Mouse (Mus musculus): ENCODE measurements around the gene Krt78. TPM values are rescaled to one million over a fixed set of nuclear protein-coding genes. Genes with fewer than 3 reads are reported as not detected.

Gene Krt78
- polyA plus RNA-seq, 1 experiment from 2014 or later, result 0.07 TPM

DNA sequence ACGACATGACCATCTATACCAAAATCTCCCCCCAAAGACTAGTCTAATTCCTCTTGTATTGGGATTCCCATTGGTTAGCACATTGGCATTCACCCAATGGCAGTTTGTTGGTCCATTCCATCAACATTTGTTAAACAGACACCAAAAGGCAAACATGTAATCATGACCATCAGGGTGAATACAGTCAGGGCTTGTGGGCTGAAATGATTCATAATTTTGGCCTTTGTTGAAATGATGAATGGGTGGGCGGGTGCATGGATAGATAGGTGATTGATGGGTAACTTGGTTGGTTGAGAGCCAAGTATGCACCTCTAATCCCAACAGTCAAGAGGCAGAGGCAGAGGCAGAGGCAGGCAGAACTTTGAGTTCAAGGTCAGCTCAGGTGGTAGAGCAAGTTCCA, 38.0 kb downstream of the Krt78 start:
- no peak overlapping the region for H3K4me3 ChIP-seq (replicated peaks; ENCODE audit: low read length)
- no peak overlapping the region for H3K27ac ChIP-seq
- no peak overlapping the region for H3K9ac ChIP-seq
- H3K27me3 ChIP-seq (ENCODE audit: control insufficient read depth, insufficient read depth, low read length), result no peaks in the 10 kb centered on the region
- DNase-seq (ENCODE audit: low spot score) (no peak), ATAC-seq (ENCODE audit: low FRiP score) (no peak)
- H3K9me3 ChIP-seq (ENCODE audit: control insufficient read depth, low read length), result no peaks in the 10 kb centered on the region
- H3K4me1 ChIP-seq (replicated peaks; ENCODE audit: control insufficient read depth, insufficient read depth, low read length), result no peaks in the 10 kb centered on the region
- WGBS, result 74% methylated on average over 2 of the region's 2 CpGs
- H3K4me2 ChIP-seq (replicated peaks), result no peak overlapping the region
- no peaks in the 10 kb centered on the region for H3K36me3 ChIP-seq (replicated peaks; ENCODE audit: control insufficient read depth, insufficient read depth)

GRCm38 (mm10) chr15:101904849-101905248, 49.2 kb downstream of the Krt78 start:
- H3K4me1 ChIP-seq (replicated peaks; ENCODE audit: control insufficient read depth, insufficient read depth, low read length), result 0 out of 2 replicates have a peak, but pooled peaks cover 5% of the 10 kb centered on the region
- H3K36me3 ChIP-seq (replicated peaks; ENCODE audit: control insufficient read depth, insufficient read depth), result no peaks in the 10 kb centered on the region
- H3K4me3 ChIP-seq (replicated peaks; ENCODE audit: low read length), result no peak overlapping the region
- no peak overlapping the region for H3K27ac ChIP-seq
- no peaks in the 10 kb centered on the region for H3K27me3 ChIP-seq (ENCODE audit: control insufficient read depth, insufficient read depth, low read length)
- WGBS, result 83% methylated on average over 5 of the region's 5 CpGs
- H3K9me3 ChIP-seq (ENCODE audit: control insufficient read depth, low read length), result no peaks in the 10 kb centered on the region
- no peak for DNase-seq (ENCODE audit: low spot score)
- no peak for ATAC-seq (ENCODE audit: low FRiP score)
- no peak overlapping the region for H3K4me2 ChIP-seq (replicated peaks)
- H3K9ac ChIP-seq, result no peak overlapping the region

- 59% methylated on average over 12 of the region's 12 CpGs for WGBS
- H3K4me2 ChIP-seq (replicated peaks), result no peak overlapping the region
- no peaks in the 10 kb centered on the region for H3K9me3 ChIP-seq (ENCODE audit: control insufficient read depth, low read length)
- no peak overlapping the region for H3K27ac ChIP-seq
- ATAC-seq (ENCODE audit: low FRiP score) (no peak), DNase-seq (ENCODE audit: low spot score) (no peak)
- H3K36me3 ChIP-seq (replicated peaks; ENCODE audit: control insufficient read depth, insufficient read depth), result no peaks in the 10 kb centered on the region
- no peak overlapping the region for H3K4me3 ChIP-seq (replicated peaks; ENCODE audit: low read length)
- H3K9ac ChIP-seq, result no peak overlapping the region
- H3K4me1 ChIP-seq (replicated peaks; ENCODE audit: control insufficient read depth, insufficient read depth, low read length), result 0 out of 2 replicates have a peak, but pooled peaks cover 5% of the 10 kb centered on the region
- no peaks in the 10 kb centered on the region for H3K27me3 ChIP-seq (ENCODE audit: control insufficient read depth, insufficient read depth, low read length)
Measured at GRCm38 (mm10) chr15:101902171-101903149, 51.6 kb downstream of the Krt78 start.

Other genes with a start within 250 kb of the Krt78 start
- not detected in 2 replicates for gene Krt5, start 241.4 kb downstream of the Krt78 start, polyA plus RNA-seq (2014; fragmentation: Nextera tagmentation; extraction: Ambion mirVana)
- gene Krt71, start 211.2 kb downstream of the Krt78 start, polyA plus RNA-seq (2014; fragmentation: Nextera tagmentation; extraction: Ambion mirVana), result 0.52 and 0.54 TPM in 2 replicates
- gene Krt72, start 167.8 kb downstream of the Krt78 start, polyA plus RNA-seq (2014; fragmentation: Nextera tagmentation; extraction: Ambion mirVana), result not detected in 2 replicates
- 0.52 and 0.68 TPM in 2 replicates for gene Krt73, start 151.9 kb downstream of the Krt78 start, polyA plus RNA-seq (2014; fragmentation: Nextera tagmentation; extraction: Ambion mirVana)
- gene Krt2, start 136.1 kb downstream of the Krt78 start, polyA plus RNA-seq (2014; fragmentation: Nextera tagmentation; extraction: Ambion mirVana), result not detected in 2 replicates
- 11.9 and 12.2 TPM in 2 replicates for gene Krt1, start 103.5 kb downstream of the Krt78 start, polyA plus RNA-seq (2014; fragmentation: Nextera tagmentation; extraction: Ambion mirVana)
- gene Krt77, start 84.6 kb downstream of the Krt78 start, polyA plus RNA-seq (2014; fragmentation: Nextera tagmentation; extraction: Ambion mirVana), result 0.20 and 0.21 TPM in 2 replicates
- not detected in 2 replicates for gene Krt76, start 61.4 kb downstream of the Krt78 start, polyA plus RNA-seq (2014; fragmentation: Nextera tagmentation; extraction: Ambion mirVana)
- not detected in 2 replicates for gene Krt4, start 29.6 kb downstream of the Krt78 start, polyA plus RNA-seq (2014; fragmentation: Nextera tagmentation; extraction: Ambion mirVana)
- 0.29 TPM in 1 of 2 replicates, not detected in the other for gene Krt79, start 14.0 kb downstream of the Krt78 start, polyA plus RNA-seq (2014; fragmentation: Nextera tagmentation; extraction: Ambion mirVana)
- gene Krt8, start 50.2 kb upstream of the Krt78 start, polyA plus RNA-seq (2014; fragmentation: Nextera tagmentation; extraction: Ambion mirVana), result 4.1 and 6.8 TPM in 2 replicates
- 8.6 and 15.7 TPM in 2 replicates for gene Krt18, start 73.9 kb upstream of the Krt78 start, polyA plus RNA-seq (2014; fragmentation: Nextera tagmentation; extraction: Ambion mirVana)
- gene Eif4b, start 119.5 kb upstream of the Krt78 start, polyA plus RNA-seq (2014; fragmentation: Nextera tagmentation; extraction: Ambion mirVana), result 83.6 and 93.2 TPM in 2 replicates
- 9.9 and 10.4 TPM in 2 replicates for gene Tns2, start 146.1 kb upstream of the Krt78 start, polyA plus RNA-seq (2014; fragmentation: Nextera tagmentation; extraction: Ambion mirVana)
- 54.8 and 62.4 TPM in 2 replicates for gene Spryd3, start 181.9 kb upstream of the Krt78 start, polyA plus RNA-seq (2014; fragmentation: Nextera tagmentation; extraction: Ambion mirVana)
- gene Igfbp6, start 190.1 kb upstream of the Krt78 start, polyA plus RNA-seq (2014; fragmentation: Nextera tagmentation; extraction: Ambion mirVana), result 1.8 and 1.9 TPM in 2 replicates
- 0.13 TPM in 1 of 2 replicates, not detected in the other for gene Soat2, start 196.2 kb upstream of the Krt78 start, polyA plus RNA-seq (2014; fragmentation: Nextera tagmentation; extraction: Ambion mirVana)
- 45.4 and 47.1 TPM in 2 replicates for gene Zfp740, start 249.0 kb upstream of the Krt78 start, polyA plus RNA-seq (2014; fragmentation: Nextera tagmentation; extraction: Ambion mirVana)